Mouse (Mus musculus) frontal cortex, postnatal 14 days (tissue): ENCODE data around the gene Astn1.

Source experiments
- DNase-seq, 2 experiments: peaks; one replicate each; pipeline ENCODE4 v3.0.0; 2022; ENCODE audit warnings: low spot score in 2 of 2

Gene Astn1

GRCm38 (mm10) chr1:158740161-158740766, 378.2 kb downstream of the Astn1 start:
- DNase-seq = no peak

GRCm38 (mm10) chr1:158740949-158741348, 378.9 kb downstream of the Astn1 start:
- DNase-seq = no peak
